Mouse (Mus musculus): Measurements from ENCODE around the gene Pde4b.

DNA sequence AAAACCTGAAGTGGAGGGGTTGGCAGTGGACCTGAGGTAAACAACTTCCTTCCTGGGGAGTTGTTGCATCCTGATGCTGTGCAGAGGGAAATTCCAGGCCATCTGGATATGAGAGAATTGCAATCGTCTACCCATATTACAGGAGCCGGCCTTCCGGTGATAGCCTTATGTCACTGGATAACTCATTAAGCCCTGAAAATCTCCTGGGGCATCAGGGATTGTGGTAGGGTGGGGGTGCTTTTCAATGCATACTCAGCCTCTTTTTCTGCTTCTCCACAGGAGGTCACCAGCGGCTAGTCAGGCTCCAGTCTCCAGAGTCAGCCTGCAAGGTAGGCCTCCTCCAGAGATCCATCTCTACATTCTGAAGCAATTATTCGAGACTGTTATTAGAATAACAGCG, 418.4 kb downstream of the Pde4b start:
- TF ChIP-seq CTCF (IDR thresholded peaks at IDR 0.05; ENCODE audit: borderline replicate concordance, insufficient read depth, low read length) (no peak), POLR2A (IDR thresholded peaks at IDR 0.05; ENCODE audit: low read depth, low read length) (no peak)
